Mouse (Mus musculus) stomach, postnatal 0 days (tissue): Measurements from ENCODE around the gene Gm11213.

Experiments
- CTCF ChIP-seq: IDR thresholded peaks from 2 replicates; pipeline ENCODE4 v1.5.1; 2016; ENCODE audit warnings: antibody characterized with exemption, low read depth, mild to moderate bottlenecking, moderate library complexity
- EP300 ChIP-seq: optimal IDR thresholded peaks from 2 replicates; pipeline ENCODE3; 2016; ENCODE audit warnings: antibody characterized with exemption

- TF ChIP-seq CTCF (peak; percentile 63), EP300 (no peak)
Measured at GRCm38 (mm10) chr4:63622378-63622835, 17.3 kb upstream of the Gm11213 start, which contains the start of gene Tex48.
